Mouse (Mus musculus) neural tube, embryonic 11.5 days (tissue): Measurements from ENCODE around the gene Acacb. TPM values are rescaled to one million over a fixed set of nuclear protein-coding genes. Genes with fewer than 3 reads are reported as not detected.

Experiments
- ATAC-seq: fragments of 200-750 bp; cut with Nextera tagmentation; 2 replicates; pipeline ENCODE4 v1.8.0; 2017; ENCODE audit warnings: moderate number of reproducible peaks, mild to moderate bottlenecking, moderate TSS enrichment, moderate library complexity; ENCODE audit not compliant: insufficient read depth, low FRiP score, low TSS enrichment
- DNase-seq: peaks from one replicate; pipeline ENCODE4 v3.0.0-alpha.2; 2015; ENCODE audit warnings: low spot score
- H3K27ac ChIP-seq: fragments of 300-500 bp; sonication (generic); 2 replicates; pipeline ENCODE4 v1.5.1; 2014; ENCODE audit warnings: low read depth, mild to moderate bottlenecking, low read length
- H3K27me3 ChIP-seq: fragments of 300-500 bp; sonication (generic); 2 replicates; pipeline ENCODE4 v1.6.1; 2014; ENCODE audit warnings: mild to moderate bottlenecking, low read length, mixed read lengths; ENCODE audit not compliant: control insufficient read depth, insufficient read depth
- H3K36me3 ChIP-seq: fragments of 300-500 bp; sonication (generic); 2 replicates; pipeline ENCODE4 v1.6.1; 2014; ENCODE audit warnings: mild to moderate bottlenecking, low read length, moderate library complexity, mixed read lengths; ENCODE audit not compliant: control insufficient read depth, insufficient read depth
- H3K4me1 ChIP-seq: fragments of 300-500 bp; sonication (generic); 2 replicates; pipeline ENCODE4 v1.6.1; 2014; ENCODE audit warnings: low read length, mixed read lengths; ENCODE audit not compliant: control insufficient read depth, insufficient read depth
- H3K4me2 ChIP-seq: fragments of 300-500 bp; sonication (generic); 2 replicates; pipeline ENCODE4 v1.6.1; 2014; ENCODE audit warnings: low read depth, mild to moderate bottlenecking, moderate library complexity
- H3K4me3 ChIP-seq: fragments of 300-500 bp; sonication (generic); 2 replicates; pipeline ENCODE4 v1.5.1; 2014; ENCODE audit warnings: low read depth, low read length
- H3K9ac ChIP-seq: fragments of 300-500 bp; sonication (generic); 2 replicates; pipeline ENCODE4 v1.6.1; 2014; ENCODE audit warnings: mild to moderate bottlenecking, low read length
- H3K9me3 ChIP-seq: fragments of 300-500 bp; sonication (generic); 2 replicates; pipeline ENCODE4 v1.6.1; 2016; ENCODE audit warnings: low read length; ENCODE audit not compliant: control insufficient read depth
- WGBS: fragments of 180-500 bp; shearing (Covaris S2); extraction: QIAGEN DNeasy Blood & Tissue Kit; methylation state at CpG from one replicate; pipeline ENCODE4 v1.1.7; 2014; 5-methylcytosine and 5-hydroxymethylcytosine counted together
- polyA plus RNA-seq: library from polyadenylated mRNA; unstranded; fragments of >200 nt; fragmentation: Nextera tagmentation; extraction: Ambion mirVana; gene quantifications from 2 replicates; pipeline ENCODE4 v1.2.1, GENCODE M21; 2014

The Acacb gene
- polyA plus RNA-seq, 1 experiment from 2014 or later, result 0.82 TPM

GRCm38 (mm10) chr5:114177966-114178719 is 31.8 kb downstream of the Acacb start:
- DNase-seq (no peak), ATAC-seq (no peak)
- no peaks in the 10 kb centered on the region for H3K9me3 ChIP-seq
- no peak overlapping the region for H3K9ac ChIP-seq
- H3K27me3 ChIP-seq, result no peaks in the 10 kb centered on the region
- no peaks in the 10 kb centered on the region for H3K36me3 ChIP-seq
- 0 out of 2 replicates have a peak, but pooled peaks cover 9% of the 10 kb centered on the region for H3K4me1 ChIP-seq
- no peak overlapping the region for H3K27ac ChIP-seq
- 88% methylated on average over 4 of the region's 4 CpGs for WGBS
- H3K4me2 ChIP-seq, result no peak overlapping the region
- H3K4me3 ChIP-seq, result no peak overlapping the region

- H3K4me2 ChIP-seq, result no peak overlapping the region
- no peak overlapping the region for H3K27ac ChIP-seq
- no peaks in the 10 kb centered on the region for H3K27me3 ChIP-seq
- no peak for DNase-seq
- H3K36me3 ChIP-seq, result no peaks in the 10 kb centered on the region
- ATAC-seq, result no peak
- H3K4me3 ChIP-seq, result no peak overlapping the region
- H3K9me3 ChIP-seq, result no peaks in the 10 kb centered on the region
- WGBS, result 92% methylated on average over 11 of the region's 11 CpGs
- 0 out of 2 replicates have a peak, but pooled peaks cover 9% of the 10 kb centered on the region for H3K4me1 ChIP-seq
- H3K9ac ChIP-seq, result no peak overlapping the region
Measured at GRCm38 (mm10) chr5:114179541-114179940, 33.2 kb downstream of the Acacb start.

GRCm38 (mm10) chr5:114183493-114183892 is 37.2 kb downstream of the Acacb start:
- no peak overlapping the region for H3K9ac ChIP-seq
- no peak for DNase-seq
- H3K4me2 ChIP-seq, result no peak overlapping the region
- no peak overlapping the region for H3K27ac ChIP-seq
- no peaks in the 10 kb centered on the region for H3K36me3 ChIP-seq
- H3K4me3 ChIP-seq, result no peak overlapping the region
- no peak for ATAC-seq
- H3K9me3 ChIP-seq, result no peaks in the 10 kb centered on the region
- H3K4me1 ChIP-seq, result no peaks in the 10 kb centered on the region
- 100% methylated on average over 2 of the region's 2 CpGs for WGBS
- H3K27me3 ChIP-seq, result no peaks in the 10 kb centered on the region

GRCm38 (mm10) chr5:114187108-114187507 is 40.8 kb downstream of the Acacb start:
- DNase-seq (no peak), ATAC-seq (no peak)
- Histone ChIP-seq H3K9ac (no peak overlapping the region), H3K27ac (no peak overlapping the region), H3K27me3 (no peaks in the 10 kb centered on the region), H3K36me3 (no peaks in the 10 kb centered on the region), H3K9me3 (no peaks in the 10 kb centered on the region), H3K4me3 (no peak overlapping the region), H3K4me2 (no peak overlapping the region), H3K4me1 (no peaks in the 10 kb centered on the region)
- WGBS, result 65% methylated on average over 2 of the region's 2 CpGs

- Histone ChIP-seq H3K9ac (no peak overlapping the region), H3K36me3 (no peaks in the 10 kb centered on the region), H3K9me3 (no peaks in the 10 kb centered on the region), H3K27me3 (no peaks in the 10 kb centered on the region), H3K4me2 (no peak overlapping the region), H3K4me3 (no peak overlapping the region), H3K4me1 (no peaks in the 10 kb centered on the region), H3K27ac (no peak overlapping the region)
- WGBS, result 84% methylated on average over 12 of the region's 12 CpGs
- ATAC-seq, result no peak
- no peak for DNase-seq
Measured at GRCm38 (mm10) chr5:114188900-114189464, 42.6 kb downstream of the Acacb start.

GRCm38 (mm10) chr5:114194161-114194560 is 47.8 kb downstream of the Acacb start:
- Histone ChIP-seq H3K4me2 (no peak overlapping the region), H3K27me3 (no peaks in the 10 kb centered on the region), H3K27ac (no peak overlapping the region), H3K36me3 (no peaks in the 10 kb centered on the region), H3K9ac (no peak overlapping the region), H3K9me3 (no peaks in the 10 kb centered on the region), H3K4me1 (no peaks in the 10 kb centered on the region), H3K4me3 (no peak overlapping the region)
- DNase-seq, result no peak
- WGBS, result 86% methylated on average over 11 of the region's 11 CpGs
- no peak for ATAC-seq

DNA sequence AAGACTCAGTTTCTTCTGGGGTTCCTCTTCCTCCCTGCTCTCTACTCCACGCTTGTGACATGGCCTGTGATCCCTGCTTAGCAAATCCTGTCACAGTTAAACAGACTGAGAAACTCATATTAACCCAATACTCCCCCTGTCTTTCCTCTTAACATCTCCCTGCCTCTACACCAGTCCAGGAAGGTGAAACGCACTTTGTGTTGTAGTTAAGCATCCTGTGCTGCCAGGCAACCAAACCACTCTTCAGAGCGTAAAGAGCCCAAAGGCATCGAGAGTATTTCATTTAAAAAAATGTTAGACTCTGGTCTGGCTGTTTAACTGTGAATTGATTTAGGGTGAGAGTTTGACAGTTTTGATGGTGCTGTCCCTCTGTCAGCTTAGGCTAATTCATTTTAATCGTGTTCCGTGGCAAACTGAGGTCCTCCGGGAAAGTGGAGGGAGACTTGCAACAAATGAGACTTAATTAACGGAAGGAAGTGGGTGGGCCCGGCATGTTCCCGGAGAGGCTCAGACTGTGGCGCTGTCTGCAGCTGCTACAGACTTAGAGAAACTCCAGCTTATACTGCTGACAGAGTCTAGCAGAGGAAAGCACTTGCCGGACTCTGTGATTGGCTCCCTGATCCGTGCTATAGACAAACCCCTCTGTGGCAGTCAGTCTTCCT is 52.9 kb downstream of the Acacb start:
- Histone ChIP-seq H3K4me1 (no peaks in the 10 kb centered on the region), H3K27me3 (no peaks in the 10 kb centered on the region), H3K9ac (no peak overlapping the region), H3K27ac (no peak overlapping the region), H3K4me2 (no peak overlapping the region), H3K4me3 (no peak overlapping the region), H3K36me3 (no peaks in the 10 kb centered on the region), H3K9me3 (no peaks in the 10 kb centered on the region)
- no peak for DNase-seq
- 31% methylated on average over 13 of the region's 13 CpGs for WGBS
- ATAC-seq, result no peak

GRCm38 (mm10) chr5:114206158-114206557 is 59.8 kb downstream of the Acacb start:
- Histone ChIP-seq H3K4me1 (no peaks in the 10 kb centered on the region), H3K4me3 (no peak overlapping the region), H3K9me3 (no peaks in the 10 kb centered on the region), H3K4me2 (no peak overlapping the region), H3K9ac (no peak overlapping the region), H3K36me3 (no peaks in the 10 kb centered on the region), H3K27me3 (no peaks in the 10 kb centered on the region), H3K27ac (no peak overlapping the region)
- DNase-seq (no peak), ATAC-seq (no peak)
- 85% methylated on average over 2 of the region's 2 CpGs for WGBS

DNA sequence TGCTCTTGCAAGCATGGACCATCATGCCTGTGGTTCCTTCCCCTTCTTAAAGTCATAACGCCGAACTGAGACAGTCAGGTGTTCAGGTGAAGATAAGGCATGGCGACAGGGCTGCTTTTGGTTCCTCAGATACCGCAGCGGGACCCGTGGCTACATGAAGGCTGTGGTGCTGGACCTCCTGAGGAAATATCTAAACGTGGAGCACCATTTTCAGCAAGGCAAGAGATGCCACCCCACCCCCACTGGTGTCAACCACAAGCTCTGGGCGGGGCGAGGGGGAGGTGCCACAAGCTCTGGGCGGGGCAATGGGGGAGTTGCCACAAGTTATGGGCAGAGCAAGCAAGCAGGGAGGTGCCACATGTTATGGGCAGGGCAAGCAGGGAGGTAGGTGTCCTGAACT is 66.8 kb downstream of the Acacb start:
- DNase-seq, result no peak
- no peaks in the 10 kb centered on the region for H3K27me3 ChIP-seq
- no peak overlapping the region for H3K27ac ChIP-seq
- H3K4me3 ChIP-seq, result no peak overlapping the region
- no peak overlapping the region for H3K4me2 ChIP-seq
- no peaks in the 10 kb centered on the region for H3K4me1 ChIP-seq
- 66% methylated on average over 10 of the region's 10 CpGs for WGBS
- H3K9me3 ChIP-seq, result no peaks in the 10 kb centered on the region
- no peak for ATAC-seq
- no peaks in the 10 kb centered on the region for H3K36me3 ChIP-seq
- H3K9ac ChIP-seq, result no peak overlapping the region
